Mouse (Mus musculus) gastrocnemius, postnatal 14 days (tissue): ENCODE data around the gene U2af1l4. TPM values are rescaled to one million over a fixed set of nuclear protein-coding genes. Genes with fewer than 3 reads are reported as not detected.
A peak's percentile ranks its signal among the peaks of the same experiment; 100 is the strongest.

ENCODE experiments used
- DNase-seq: peaks from one replicate; pipeline ENCODE4 v3.0.0; 2021; ENCODE audit warnings: mixed read lengths
- intact Hi-C: fragments of 180-260 bp; cut with DNase I; formaldehyde crosslinking; loops from one replicate; pipeline ENCODE4 v1.15.1; 2025; ENCODE audit warnings: low total_unique reads
- total RNA-seq, 2 experiments: library from RNA; stranded (reverse); gene quantifications; 2 replicates each; pipeline ENCODE4 v1.2.3; 2021

U2af1l4 gene
- total RNA-seq, 2 experiments from 2014 or later: 49.6 to 50.1 TPM

- intact Hi-C loops: no loop called here
- DNase-seq: peak; percentile 30
Observed at GRCm38 (mm10) chr7:30551445-30552101, 11.5 kb upstream of the U2af1l4 start.

GRCm38 (mm10) chr7:30552102-30553020 is 10.7 kb upstream of the U2af1l4 start, which contains the start of the genes Hspb6 and Proser3:
Gene Hspb6, plus strand, starts transcription at chr7:30552178.
Gene Proser3, minus strand, starts transcription at chr7:30552299.
- DNase-seq: peak; percentile 97
- intact Hi-C loops: no loop called here

DNA sequence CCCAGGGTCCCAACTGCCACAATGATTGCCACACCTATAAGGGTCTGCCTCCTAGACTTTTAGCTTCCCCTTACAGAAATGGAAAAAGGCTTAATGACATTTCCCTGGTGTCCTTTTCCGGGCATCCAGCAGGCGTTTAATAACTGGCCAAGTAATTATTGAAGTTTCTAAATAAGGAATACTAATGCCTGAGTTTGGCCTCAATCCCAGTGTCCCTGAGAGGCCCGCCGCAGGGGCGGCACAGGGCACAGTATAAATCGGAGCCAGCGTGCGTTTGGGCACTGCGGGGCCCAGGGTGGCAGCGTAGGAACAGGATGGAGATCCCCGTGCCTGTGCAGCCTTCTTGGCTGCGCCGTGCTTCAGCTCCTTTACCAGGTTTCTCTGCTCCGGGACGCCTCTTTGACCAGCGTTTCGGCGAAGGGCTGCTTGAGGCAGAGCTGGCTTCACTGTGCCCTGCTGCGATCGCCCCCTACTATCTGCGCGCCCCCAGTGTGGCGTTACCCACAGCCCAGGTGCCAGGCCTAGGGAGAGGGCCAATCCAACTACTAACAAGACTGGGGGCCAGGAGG is 10.0 kb upstream of the U2af1l4 start:
- intact Hi-C loops: no loop called here
- DNase-seq: peak; percentile 67

DNA sequence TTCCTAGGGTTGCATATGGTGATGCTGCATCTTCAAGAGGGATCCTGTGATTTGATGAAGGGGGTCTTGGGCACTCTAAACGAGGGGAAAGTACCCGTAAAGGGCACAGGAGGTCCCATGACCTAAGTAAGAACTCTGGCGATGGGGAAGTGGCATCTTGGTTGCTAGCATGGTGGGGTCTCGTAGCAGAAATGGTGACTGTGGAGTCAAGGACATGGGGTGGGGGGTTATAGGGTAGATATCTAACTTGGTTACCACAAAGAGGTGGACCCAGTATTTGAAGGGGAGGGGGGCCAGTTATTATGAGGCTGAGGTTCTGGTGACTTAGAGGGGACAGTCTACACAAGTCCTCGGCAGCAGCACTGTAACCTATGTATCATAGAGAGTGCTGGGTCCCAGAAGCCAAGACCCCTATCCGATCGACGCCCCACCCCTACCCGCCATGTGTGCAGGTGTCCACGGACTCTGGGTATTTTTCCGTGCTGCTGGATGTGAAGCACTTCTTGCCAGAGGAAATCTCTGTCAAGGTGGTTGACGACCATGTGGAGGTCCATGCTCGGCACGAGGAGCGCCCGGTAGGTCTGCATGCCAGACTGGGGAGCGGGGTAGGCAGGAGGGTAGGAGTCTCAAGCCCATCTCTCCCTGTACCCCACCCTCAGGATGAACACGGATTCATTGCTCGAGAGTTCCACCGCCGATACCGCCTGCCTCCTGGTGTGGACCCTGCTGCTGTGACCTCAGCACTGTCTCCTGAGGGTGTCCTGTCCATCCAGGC is 9.1 kb upstream of the U2af1l4 start:
- no peak for DNase-seq
- intact Hi-C loops: no loop called here

DNA sequence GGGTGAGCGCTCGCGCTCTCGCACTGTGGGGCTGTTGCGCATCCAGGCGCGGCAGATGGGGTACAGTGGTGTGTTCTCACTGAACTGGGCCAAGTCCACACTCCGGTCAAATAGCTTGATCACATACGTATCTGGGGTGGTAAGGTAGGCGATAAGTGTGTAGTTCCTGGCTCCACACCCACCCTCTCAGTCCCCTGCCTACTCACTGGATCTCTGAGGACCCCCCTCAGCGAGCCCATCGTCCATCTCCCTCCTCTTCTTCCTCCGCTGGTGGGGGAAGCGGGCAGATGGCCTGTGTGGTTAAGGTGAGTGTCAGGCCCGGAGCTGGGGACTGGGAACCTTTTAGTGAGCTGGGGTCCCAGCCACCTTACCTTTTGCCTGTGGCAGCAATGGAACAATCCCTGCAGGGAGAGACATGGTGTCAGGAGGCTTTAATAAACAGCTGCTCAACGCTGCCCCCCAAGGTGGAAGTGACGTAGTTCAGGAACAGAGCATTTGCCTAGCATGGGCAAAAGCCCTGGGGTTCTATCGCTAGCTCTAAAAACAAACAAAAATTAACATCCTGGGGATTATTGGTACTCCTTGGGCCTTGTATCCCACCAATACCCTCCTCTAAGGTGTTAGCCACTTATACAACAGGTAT is 6.1 kb upstream of the U2af1l4 start:
- intact Hi-C loops: no loop called here
- no peak for DNase-seq

- intact Hi-C loops: no loop called here
- DNase-seq: no peak
Observed at GRCm38 (mm10) chr7:30557901-30558514, 5.1 kb upstream of the U2af1l4 start.

DNA sequence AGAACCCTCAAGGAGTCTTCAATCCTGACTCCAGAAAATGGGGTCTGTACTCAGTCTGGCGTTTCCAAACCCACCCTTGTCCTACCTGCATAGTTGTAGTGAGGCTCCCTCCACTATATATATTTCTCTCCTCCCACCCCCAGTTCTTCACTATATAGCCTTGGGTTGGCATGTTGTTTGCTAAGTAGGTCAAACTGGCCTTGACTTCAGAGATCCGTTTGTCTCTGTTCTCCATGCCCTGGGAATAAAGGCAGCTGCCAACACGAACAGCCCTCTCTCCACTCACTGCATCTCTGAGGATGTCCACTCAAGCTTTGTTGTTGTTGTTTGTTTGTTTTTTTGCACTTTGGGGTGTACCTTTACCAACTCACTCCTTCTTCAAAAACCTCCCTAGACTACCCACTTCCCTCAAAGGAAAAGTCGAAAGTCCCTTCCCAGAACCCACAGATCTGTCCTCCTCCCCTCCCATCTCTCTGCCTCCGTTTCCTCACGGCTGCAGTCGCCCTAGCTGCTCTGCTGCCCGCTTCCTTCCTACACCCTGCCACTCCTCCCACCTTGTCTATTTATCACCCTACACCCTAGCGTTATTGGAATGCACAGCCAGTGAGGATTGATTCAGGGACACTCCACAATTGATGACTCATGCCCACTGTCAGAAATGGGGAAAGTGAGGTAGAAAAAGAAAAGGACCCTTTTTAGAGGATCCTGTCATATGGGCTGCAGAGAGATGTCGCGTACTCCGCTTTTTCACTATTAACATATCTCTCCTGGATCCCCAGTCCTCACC is 4.3 kb upstream of the U2af1l4 start:
- intact Hi-C loops: no loop called here
- DNase-seq: no peak

- DNase-seq: peak; percentile 96
- intact Hi-C loops: no loop called here
Observed at GRCm38 (mm10) chr7:30559443-30559954, 3.6 kb upstream of the U2af1l4 start, which contains the start of gene Lin37. Gene Lin37, minus strand, starts transcription at chr7:30559838.

GRCm38 (mm10) chr7:30560296-30560695 is 2.8 kb upstream of the U2af1l4 start:
- DNase-seq: no peak
- intact Hi-C loops: no loop called here

GRCm38 (mm10) chr7:30562526-30563116 is 480 bp upstream of the U2af1l4 start:
- no peak for DNase-seq
- intact Hi-C loops: no loop called here

DNA sequence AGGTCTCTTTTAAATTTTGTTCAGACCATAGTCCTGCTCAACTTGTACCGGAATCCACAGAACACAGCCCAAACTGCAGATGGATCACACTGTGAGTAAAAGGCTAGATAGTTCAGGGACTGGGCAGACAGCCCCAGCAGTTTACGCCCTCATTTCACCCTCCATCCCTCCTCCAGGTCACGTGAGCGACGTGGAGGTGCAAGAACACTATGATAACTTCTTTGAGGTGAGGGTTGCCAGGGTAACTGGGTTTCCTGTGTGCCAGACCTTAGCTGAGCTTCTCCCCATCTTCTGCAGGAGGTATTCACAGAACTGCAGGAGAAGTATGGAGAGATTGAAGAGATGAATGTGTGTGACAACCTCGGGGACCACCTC is 792 bp downstream of the U2af1l4 start:
- DNase-seq: no peak
- intact Hi-C loops: no loop called here

GRCm38 (mm10) chr7:30564970-30565571 is 2.0 kb downstream of the U2af1l4 start, which contains the start of gene Igflr1:
Gene Igflr1, plus strand, starts transcription at chr7:30565427.
- no peak for DNase-seq
- intact Hi-C loops: no loop called here

DNA sequence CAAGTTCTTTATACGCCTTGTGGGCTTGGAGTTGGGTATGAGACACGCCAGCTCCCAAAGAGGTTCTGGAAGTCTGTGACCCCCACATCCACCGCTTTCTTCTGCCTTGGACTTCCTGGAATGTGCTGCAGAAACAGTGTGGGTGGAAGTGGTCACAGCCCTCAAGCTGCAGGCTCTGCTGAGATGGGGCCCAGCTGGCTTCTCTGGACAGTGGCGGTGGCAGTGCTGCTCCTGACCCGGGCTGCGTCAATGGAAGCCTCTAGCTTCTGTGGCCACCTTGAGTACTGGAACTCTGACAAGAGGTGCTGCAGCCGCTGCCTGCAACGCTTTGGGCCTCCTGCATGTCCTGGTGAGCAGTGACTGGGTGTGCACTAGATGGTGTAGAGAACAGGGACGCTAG is 2.9 kb downstream of the U2af1l4 start:
- no peak for DNase-seq
- intact Hi-C loops: no loop called here

- intact Hi-C loops: no loop called here
Observed at GRCm38 (mm10) chr7:30567555-30567954, 4.5 kb downstream of the U2af1l4 start.

DNA sequence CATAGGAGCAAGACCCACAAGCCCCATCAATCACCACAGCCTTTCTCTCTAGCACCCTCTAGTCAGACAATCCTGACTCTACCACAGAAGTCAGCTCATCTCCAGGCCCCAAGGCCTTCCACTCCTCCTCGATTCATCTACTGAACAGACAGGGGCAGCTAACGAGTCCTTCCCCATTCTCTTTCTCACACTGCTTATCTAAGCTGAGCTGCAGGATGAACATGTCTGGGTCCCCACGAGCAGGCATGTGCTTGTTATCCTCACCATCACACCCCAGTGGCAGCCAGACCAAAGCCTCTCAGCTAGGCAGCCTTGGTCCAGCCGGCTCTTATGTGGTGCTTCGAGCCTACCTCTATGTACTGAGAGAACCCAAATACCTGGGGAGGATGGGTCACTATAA is 9.3 kb downstream of the U2af1l4 start:
- no peak for DNase-seq

More at GRCm38 (mm10) chr7:30567555-30567954, 4.5 kb downstream of the U2af1l4 start:
- no peak for DNase-seq

GRCm38 (mm10) chr7:30572969-30573368 is 9.9 kb downstream of the U2af1l4 start:
- intact Hi-C loops: no loop called here
- peak; percentile 73 for DNase-seq

More for the DNA sequence above, 9.3 kb downstream of the U2af1l4 start:
- intact Hi-C loops: no loop called here

DNA sequence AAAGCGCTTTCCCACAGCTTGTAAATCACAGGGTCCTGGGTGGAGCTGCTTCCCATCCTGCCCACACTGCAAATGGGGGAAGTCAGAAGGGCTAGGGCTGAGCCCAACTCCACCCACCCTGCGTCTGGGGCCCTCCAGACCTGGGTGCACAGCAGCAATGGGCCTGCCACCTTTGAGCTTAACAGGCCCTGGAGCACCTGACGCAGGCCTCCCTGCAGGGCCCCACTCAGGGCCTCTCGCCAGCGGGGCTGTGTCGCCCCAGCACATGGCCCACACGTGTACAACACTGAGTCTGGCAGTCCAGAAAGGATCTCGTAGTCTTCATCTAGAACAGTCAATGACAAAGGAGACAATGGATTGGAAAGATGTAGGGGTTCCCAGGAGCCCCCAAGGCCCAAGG is 16.8 kb downstream of the U2af1l4 start:
- intact Hi-C loops: no loop called here
- DNase-seq: no peak
